Mouse (Mus musculus) G1E (cell line): ENCODE measurements around the gene Ecpas. TPM values are rescaled to one million over a fixed set of nuclear protein-coding genes. Genes with fewer than 3 reads are reported as not detected.

Source experiments
- ATAC-seq: 2 replicates; pipeline ENCODE4 v1.8.0; 2016; ENCODE audit warnings: mild to moderate bottlenecking; ENCODE audit not compliant: insufficient number of reproducible peaks, poor library complexity, low FRiP score, severe bottlenecking; ENCODE audit errors: extremely low read depth
- DNase-seq: peaks from one replicate; pipeline ENCODE4 v3.0.0; 2012; ENCODE audit warnings: low spot score
- H3K27me3 ChIP-seq: 2 replicates; pipeline ENCODE4 v1.6.1; 2012; ENCODE audit warnings: mild to moderate bottlenecking, low read length, inconsistent platforms; ENCODE audit not compliant: insufficient read depth
- H3K36me3 ChIP-seq: replicated peaks from 2 replicates; pipeline ENCODE3; 2012; ENCODE audit warnings: mild to moderate bottlenecking, inconsistent platforms
- H3K4me1 ChIP-seq: 2 replicates; pipeline ENCODE4 v1.6.1; 2012; ENCODE audit warnings: low read depth, low read length, inconsistent platforms, mixed read lengths; ENCODE audit not compliant: insufficient read depth
- H3K4me3 ChIP-seq: 2 replicates; pipeline ENCODE4 v1.5.1; 2012; ENCODE audit warnings: low read depth, mild to moderate bottlenecking, inconsistent platforms, low read length, moderate library complexity, mixed read lengths
- H3K9me3 ChIP-seq: replicated peaks from 2 replicates; pipeline ENCODE4 v1.6.1; 2012; ENCODE audit warnings: inconsistent platforms
- CTCF ChIP-seq: IDR thresholded peaks from 2 replicates; pipeline ENCODE4 v1.5.1; 2012; ENCODE audit warnings: low read depth, low read length, inconsistent platforms, mixed read lengths
- GATA1 ChIP-seq: IDR thresholded peaks from 2 replicates; pipeline ENCODE4 v1.6.1; 2012; ENCODE audit warnings: borderline replicate concordance, low read length, inconsistent platforms, mixed read lengths
- GATA2 ChIP-seq: IDR thresholded peaks from 2 replicates; pipeline ENCODE4 v1.6.1; 2012; ENCODE audit warnings: low read depth, low read length, inconsistent platforms, borderline replicate concordance
- POLR2AphosphoS5 ChIP-seq: IDR thresholded peaks from 2 replicates; pipeline ENCODE4 v1.6.1; 2012; ENCODE audit warnings: low read depth, low read length, inconsistent platforms; ENCODE audit not compliant: insufficient replicate concordance
- TAL1 ChIP-seq: conservative IDR thresholded peaks from 2 replicates; pipeline ENCODE4 v1.6.1; 2012; ENCODE audit warnings: low read depth, low read length, inconsistent platforms, mixed read lengths
- polyA plus RNA-seq: library from polyadenylated mRNA; stranded (reverse); fragments of >175 nt; gene quantifications from 2 replicates; pipeline ENCODE4 v1.2.3, GENCODE M21; 2012
- total RNA-seq, 2 experiments: library from RNA; stranded (forward) in 1 of 2; stranded (reverse) in 1 of 2; fragments of 200-1000 nt in 1 of 2; fragments of >200 nt in 1 of 2; fragmentation: Nextera tagmentation in 1 of 2; gene quantifications; 2 replicates each; pipeline ENCODE4 v1.2.3; 2014 to 2017

The Ecpas gene
- total and polyA plus RNA-seq, 3 experiments, result 27.1 to 243 (median 92.5) TPM

DNA sequence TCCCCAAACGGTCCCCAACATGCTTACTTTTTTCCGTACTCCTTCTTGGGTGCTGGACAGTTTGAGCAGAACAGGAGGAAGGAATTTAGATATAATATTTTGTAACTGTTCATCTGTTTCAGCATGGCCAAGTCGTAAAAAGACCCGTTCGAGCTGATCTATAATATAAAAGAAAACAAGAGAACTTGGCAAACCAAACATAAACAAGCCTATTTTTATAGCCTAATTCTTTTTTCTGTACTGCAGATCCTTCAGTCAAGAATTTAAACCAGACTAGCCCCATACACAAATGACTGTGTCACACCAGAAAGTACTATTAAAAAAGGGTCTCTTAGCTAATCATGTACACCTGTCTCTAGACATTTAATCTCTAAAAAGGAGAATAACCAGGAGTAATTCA is 27.2 kb downstream of the Ecpas start:
- DNase-seq, result no peak
- H3K27me3 ChIP-seq, result no peaks in the 10 kb centered on the region
- TF ChIP-seq GATA2, result no peak
- no peak for TF ChIP-seq CTCF
- TF ChIP-seq POLR2AphosphoS5, result no peak
- no peak for TF ChIP-seq GATA1
- TF ChIP-seq TAL1, result no peak
- no peaks in the 10 kb centered on the region for H3K9me3 ChIP-seq
- peaks cover 20% of the 10 kb centered on the region for H3K4me1 ChIP-seq
- no peak for ATAC-seq
- peaks cover 26% of the 10 kb centered on the region for H3K36me3 ChIP-seq
- no peak overlapping the region for H3K4me3 ChIP-seq

DNA sequence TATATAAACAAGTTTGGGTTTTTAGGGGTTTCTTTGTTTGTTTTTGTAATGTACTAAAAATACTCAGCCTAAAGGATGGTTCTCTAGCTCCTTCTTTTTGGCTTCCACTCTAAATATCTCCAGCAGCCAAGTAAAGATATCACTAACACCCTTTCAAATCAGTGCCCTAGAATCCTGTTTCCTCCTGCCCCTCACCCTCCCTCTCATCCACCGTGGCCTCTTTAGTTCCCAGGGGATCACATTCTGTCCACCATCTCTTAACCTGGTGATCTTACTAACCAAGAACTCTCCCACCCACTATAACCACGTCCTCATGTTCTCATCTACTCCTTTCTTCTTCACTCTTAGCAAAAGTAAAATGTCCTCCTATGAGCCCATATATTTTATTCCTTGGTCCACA is 28.7 kb downstream of the Ecpas start:
- DNase-seq, result no peak
- Histone ChIP-seq H3K4me1 (peaks cover 14% of the 10 kb centered on the region), H3K27me3 (no peaks in the 10 kb centered on the region), H3K36me3 (peaks cover 24% of the 10 kb centered on the region), H3K4me3 (no peak overlapping the region), H3K9me3 (no peaks in the 10 kb centered on the region)
- TF ChIP-seq TAL1 (no peak), GATA1 (no peak), POLR2AphosphoS5 (no peak), CTCF (no peak), GATA2 (no peak)
- no peak for ATAC-seq

DNA sequence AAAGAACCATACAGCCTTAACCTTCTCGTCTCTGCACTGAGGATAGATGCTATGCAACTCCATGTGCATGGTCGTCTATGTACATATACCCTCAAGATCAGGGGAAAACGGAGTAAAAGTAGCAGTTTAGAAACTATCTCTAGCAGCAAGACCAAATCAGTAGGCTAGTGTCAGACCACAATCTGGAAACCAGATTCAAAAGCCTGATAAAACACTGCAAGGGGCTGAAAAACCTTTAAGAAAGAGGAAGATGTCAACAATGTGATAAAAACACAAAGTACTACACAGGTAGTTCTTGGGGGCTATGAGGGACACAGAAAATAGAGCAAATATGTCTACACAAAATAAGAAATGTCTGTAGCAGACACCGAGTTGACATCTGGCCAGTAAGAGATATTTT is 38.2 kb downstream of the Ecpas start:
- Histone ChIP-seq H3K27me3 (no peaks in the 10 kb centered on the region), H3K4me1 (peaks cover 6% of the 10 kb centered on the region; the same call in 1 of the 2 replicates), H3K36me3 (peaks cover 66% of the 10 kb centered on the region), H3K4me3 (no peak overlapping the region), H3K9me3 (no peaks in the 10 kb centered on the region)
- DNase-seq (no peak), ATAC-seq (no peak)
- TF ChIP-seq CTCF, result no peak
- no peak for TF ChIP-seq TAL1
- no peak for TF ChIP-seq POLR2AphosphoS5
- TF ChIP-seq GATA1, result no peak
- TF ChIP-seq GATA2, result no peak

DNA sequence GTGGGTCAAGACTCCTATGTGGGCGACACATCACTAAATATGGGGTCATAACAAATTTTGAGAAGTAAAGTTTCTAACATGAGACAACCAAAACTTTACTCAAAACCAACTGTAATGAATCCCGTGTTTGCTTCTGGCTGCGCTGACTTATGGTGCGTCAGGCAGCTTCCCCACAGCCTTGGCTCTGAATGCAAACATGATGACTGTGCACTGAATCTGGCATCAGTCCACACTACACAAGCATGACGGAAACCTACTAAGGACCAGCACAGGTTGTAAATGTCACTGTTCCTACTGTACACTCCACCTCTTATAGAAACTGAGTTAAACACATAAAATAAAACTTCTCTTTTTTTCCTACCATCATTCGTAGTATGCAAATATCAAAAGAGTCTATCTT is 45.3 kb downstream of the Ecpas start:
- H3K36me3 ChIP-seq, result peaks cover 52% of the 10 kb centered on the region
- H3K9me3 ChIP-seq, result no peaks in the 10 kb centered on the region
- no peaks in the 10 kb centered on the region for H3K4me1 ChIP-seq
- H3K4me3 ChIP-seq, result no peak overlapping the region
- no peaks in the 10 kb centered on the region for H3K27me3 ChIP-seq
- DNase-seq, result no peak
- TF ChIP-seq CTCF (no peak), GATA1 (no peak), POLR2AphosphoS5 (no peak)
- ATAC-seq, result no peak; the same call in 1 of the 2 replicates

DNA sequence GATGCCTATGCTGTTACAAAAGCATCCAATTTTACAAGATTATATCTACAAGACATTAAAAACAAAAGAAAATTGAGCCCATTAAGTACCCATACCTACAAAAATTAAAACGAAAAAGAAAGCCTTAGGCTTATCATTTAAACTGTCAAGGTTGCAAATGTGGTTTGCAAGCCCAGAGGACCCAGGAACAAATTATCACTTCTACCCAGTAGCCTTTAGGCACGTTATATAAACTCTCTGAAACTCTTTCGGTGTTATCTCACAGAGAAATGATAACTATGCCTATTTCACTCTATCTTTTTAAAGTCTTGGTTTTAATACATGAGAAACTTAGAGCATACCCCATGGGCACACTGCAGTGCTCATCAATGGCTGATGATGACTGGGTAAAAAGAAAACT is 79.6 kb downstream of the Ecpas start:
- no peak for TF ChIP-seq POLR2AphosphoS5
- TF ChIP-seq CTCF, result no peak
- no peak for TF ChIP-seq TAL1
- TF ChIP-seq GATA2, result no peak
- no peak for TF ChIP-seq GATA1
- Histone ChIP-seq H3K4me3 (no peak overlapping the region), H3K9me3 (no peaks in the 10 kb centered on the region), H3K36me3 (peaks cover 68% of the 10 kb centered on the region), H3K27me3 (no peaks in the 10 kb centered on the region), H3K4me1 (no peaks in the 10 kb centered on the region)
- ATAC-seq, result no peak
- no peak for DNase-seq

DNA sequence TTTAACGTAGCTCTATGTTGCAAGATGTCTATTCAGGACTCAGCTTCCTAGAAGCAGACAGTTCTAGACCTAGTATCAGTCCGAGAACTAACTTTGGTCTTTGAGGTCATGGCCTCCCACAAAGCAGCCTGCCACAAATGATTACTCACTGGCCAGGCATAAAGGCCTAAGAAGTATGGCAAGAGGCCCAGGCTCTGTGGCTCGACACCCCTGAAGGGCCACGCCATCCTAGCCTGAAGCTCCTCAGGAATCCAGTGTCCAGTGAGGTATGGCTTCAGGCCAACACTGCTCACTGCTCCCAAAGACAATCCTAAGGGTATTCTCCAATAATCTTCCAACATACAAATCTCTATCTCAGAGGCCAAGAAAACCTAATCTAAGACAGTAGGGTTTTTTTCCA is 86.6 kb downstream of the Ecpas start:
- H3K4me3 ChIP-seq, result no peak overlapping the region
- TF ChIP-seq POLR2AphosphoS5 (no peak), GATA2 (no peak), GATA1 (no peak), CTCF (no peak), TAL1 (no peak)
- no peak for ATAC-seq
- H3K9me3 ChIP-seq, result no peaks in the 10 kb centered on the region
- no peak for DNase-seq
- H3K36me3 ChIP-seq, result peaks cover 70% of the 10 kb centered on the region
- no peaks in the 10 kb centered on the region for H3K4me1 ChIP-seq
- H3K27me3 ChIP-seq, result no peaks in the 10 kb centered on the region

DNA sequence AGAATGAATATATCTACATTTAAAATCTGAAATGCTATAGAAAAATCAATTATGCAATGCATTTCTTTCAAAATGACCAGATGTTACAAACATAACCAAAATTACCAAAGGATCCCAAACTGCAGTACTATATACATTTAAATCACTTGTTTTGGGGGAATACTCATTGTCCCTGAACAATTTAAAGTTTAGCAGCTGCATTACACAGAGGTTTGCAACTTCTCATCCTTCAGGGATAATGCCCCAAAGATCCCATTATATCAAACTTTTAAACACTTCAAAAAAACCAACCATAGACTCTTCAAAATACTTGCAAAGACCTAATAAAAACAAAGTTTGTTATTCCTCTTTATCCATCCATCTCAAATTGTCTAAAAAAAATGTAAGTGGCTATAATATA is 124.9 kb downstream of the Ecpas start, which contains the start of gene Olfr267:
Gene Olfr267 (minus strand): TSS at position 101 of the 400 bp plus-strand sequence.
- H3K27me3 ChIP-seq, result 0 out of 2 replicates have a peak, but pooled peaks cover 4% of the 10 kb centered on the region
- ATAC-seq, result no peak
- H3K36me3 ChIP-seq, result no peaks in the 10 kb centered on the region
- no peak within 1 kb of the TSS for H3K4me3 ChIP-seq
- no peaks in the 10 kb centered on the region for H3K9me3 ChIP-seq
- no peak for DNase-seq
- H3K4me1 ChIP-seq, result no peaks in the 10 kb centered on the region; the same call in 1 of the 2 replicates
- TF ChIP-seq POLR2AphosphoS5 (no peak), GATA2 (no peak), GATA1 (no peak), TAL1 (no peak), CTCF (no peak)
